Mouse (Mus musculus): Measurements from ENCODE around the gene Ets2. TPM values are rescaled to one million over a fixed set of nuclear protein-coding genes. Genes with fewer than 3 reads are reported as not detected.

The Ets2 gene
- polyA plus RNA-seq (2012; rRNA removed), result 36.2 and 36.4 TPM in 2 replicates

GRCm38 (mm10) chr16:95701802-95702561 is at the start of gene Ets2:
Ets2 (plus strand) TSS chr16:95702075.
- peak; percentile 68 for TF ChIP-seq POLR2A (IDR thresholded peaks at IDR 0.05; ENCODE audit: extremely low read depth, insufficient read depth, low read length)
- peak; percentile 77 for TF ChIP-seq CTCF (IDR thresholded peaks at IDR 0.05; ENCODE audit: extremely low read depth, insufficient read depth, low read length)
- Histone ChIP-seq H3K4me3 (ENCODE audit: insufficient read depth, low read length) (peak within 1 kb of the TSS; percentile 56), H3K4me1 (ENCODE audit: control insufficient read depth, insufficient read depth, low read length) (peaks cover 12% of the 10 kb centered on the region), H3K27ac (ENCODE audit: insufficient read depth, low read length) (peak within 1 kb of the TSS; percentile 93)

GRCm38 (mm10) chr16:95654204-95654611 is 47.7 kb upstream of the Ets2 start:
- no peak for TF ChIP-seq CTCF (IDR thresholded peaks at IDR 0.05; ENCODE audit: extremely low read depth, insufficient read depth, low read length)
- no peak for TF ChIP-seq POLR2A (IDR thresholded peaks at IDR 0.05; ENCODE audit: extremely low read depth, insufficient read depth, low read length)
- Histone ChIP-seq H3K27ac (ENCODE audit: insufficient read depth, low read length) (no peak overlapping the region), H3K4me3 (ENCODE audit: insufficient read depth, low read length) (0 out of 2 replicates have a peak overlapping the region, but pooled peaks have one; percentile 2), H3K4me1 (ENCODE audit: control insufficient read depth, insufficient read depth, low read length) (no peaks in the 10 kb centered on the region)

GRCm38 (mm10) chr16:95656535-95656934 is 45.3 kb upstream of the Ets2 start:
- TF ChIP-seq CTCF (IDR thresholded peaks at IDR 0.05; ENCODE audit: extremely low read depth, insufficient read depth, low read length), result no peak
- no peak for TF ChIP-seq POLR2A (IDR thresholded peaks at IDR 0.05; ENCODE audit: extremely low read depth, insufficient read depth, low read length)
- Histone ChIP-seq H3K4me3 (ENCODE audit: insufficient read depth, low read length) (no peak overlapping the region), H3K4me1 (ENCODE audit: control insufficient read depth, insufficient read depth, low read length) (no peaks in the 10 kb centered on the region), H3K27ac (ENCODE audit: insufficient read depth, low read length) (no peak overlapping the region)

GRCm38 (mm10) chr16:95657187-95657586 is 44.7 kb upstream of the Ets2 start:
- no peak overlapping the region for H3K4me3 ChIP-seq (ENCODE audit: insufficient read depth, low read length)
- no peak overlapping the region for H3K27ac ChIP-seq (ENCODE audit: insufficient read depth, low read length)
- TF ChIP-seq POLR2A (IDR thresholded peaks at IDR 0.05; ENCODE audit: extremely low read depth, insufficient read depth, low read length) (no peak), CTCF (IDR thresholded peaks at IDR 0.05; ENCODE audit: extremely low read depth, insufficient read depth, low read length) (no peak)
- no peaks in the 10 kb centered on the region for H3K4me1 ChIP-seq (ENCODE audit: control insufficient read depth, insufficient read depth, low read length)

- no peak for TF ChIP-seq POLR2A (IDR thresholded peaks at IDR 0.05; ENCODE audit: extremely low read depth, insufficient read depth, low read length)
- no peak for TF ChIP-seq CTCF (IDR thresholded peaks at IDR 0.05; ENCODE audit: extremely low read depth, insufficient read depth, low read length)
- Histone ChIP-seq H3K4me3 (ENCODE audit: insufficient read depth, low read length) (no peak overlapping the region), H3K27ac (ENCODE audit: insufficient read depth, low read length) (no peak overlapping the region)
Measured at GRCm38 (mm10) chr16:95657756-95658155, 44.1 kb upstream of the Ets2 start.

GRCm38 (mm10) chr16:95658836-95659430 is 42.9 kb upstream of the Ets2 start:
- peak; percentile 59 for TF ChIP-seq CTCF (IDR thresholded peaks at IDR 0.05; ENCODE audit: extremely low read depth, insufficient read depth, low read length)
- no peak for TF ChIP-seq POLR2A (IDR thresholded peaks at IDR 0.05; ENCODE audit: extremely low read depth, insufficient read depth, low read length)
- H3K4me1 ChIP-seq (ENCODE audit: control insufficient read depth, insufficient read depth, low read length), result no peaks in the 10 kb centered on the region
- no peak overlapping the region for H3K27ac ChIP-seq (ENCODE audit: insufficient read depth, low read length)
- H3K4me3 ChIP-seq (ENCODE audit: insufficient read depth, low read length), result no peak overlapping the region

More at GRCm38 (mm10) chr16:95657756-95658155, 44.1 kb upstream of the Ets2 start:
- H3K4me1 ChIP-seq (ENCODE audit: control insufficient read depth, insufficient read depth, low read length), result no peaks in the 10 kb centered on the region

- Histone ChIP-seq H3K4me3 (ENCODE audit: insufficient read depth, low read length) (no peak overlapping the region), H3K27ac (ENCODE audit: insufficient read depth, low read length) (no peak overlapping the region), H3K4me1 (ENCODE audit: control insufficient read depth, insufficient read depth, low read length) (no peaks in the 10 kb centered on the region)
- no peak for TF ChIP-seq CTCF (IDR thresholded peaks at IDR 0.05; ENCODE audit: extremely low read depth, insufficient read depth, low read length)
Measured at GRCm38 (mm10) chr16:95659461-95659860, 42.4 kb upstream of the Ets2 start.

GRCm38 (mm10) chr16:95660909-95661308 is 41.0 kb upstream of the Ets2 start:
- H3K4me1 ChIP-seq (ENCODE audit: control insufficient read depth, insufficient read depth, low read length), result no peaks in the 10 kb centered on the region
- H3K4me3 ChIP-seq (ENCODE audit: insufficient read depth, low read length), result no peak overlapping the region
- H3K27ac ChIP-seq (ENCODE audit: insufficient read depth, low read length), result no peak overlapping the region
- no peak for TF ChIP-seq CTCF (IDR thresholded peaks at IDR 0.05; ENCODE audit: extremely low read depth, insufficient read depth, low read length)
- no peak for TF ChIP-seq POLR2A (IDR thresholded peaks at IDR 0.05; ENCODE audit: extremely low read depth, insufficient read depth, low read length)

GRCm38 (mm10) chr16:95665472-95666131 is 36.3 kb upstream of the Ets2 start:
- Histone ChIP-seq H3K4me1 (ENCODE audit: control insufficient read depth, insufficient read depth, low read length) (no peaks in the 10 kb centered on the region), H3K27ac (ENCODE audit: insufficient read depth, low read length) (no peak overlapping the region), H3K4me3 (ENCODE audit: insufficient read depth, low read length) (no peak overlapping the region)
- TF ChIP-seq CTCF (IDR thresholded peaks at IDR 0.05; ENCODE audit: extremely low read depth, insufficient read depth, low read length), result no peak
- no peak for TF ChIP-seq POLR2A (IDR thresholded peaks at IDR 0.05; ENCODE audit: extremely low read depth, insufficient read depth, low read length)
